Mouse (Mus musculus) spleen, postnatal 14 days (tissue): ENCODE results near the gene Kcnab1.
"Not testable (repeated sequence)": the region's sequence is repeated elsewhere in the genome, so short reads cannot be mapped to it uniquely, and the experiment has no call there.

Source experiments
- DNase-seq, 2 experiments: peaks; one replicate each; pipeline ENCODE4 v3.0.0; 2021 to 2022; ENCODE audit warnings: low spot score in 2 of 2

Gene Kcnab1

GRCm38 (mm10) chr3:65365921-65366710, 256.9 kb downstream of the Kcnab1 start:
- no peak for DNase-seq

DNA sequence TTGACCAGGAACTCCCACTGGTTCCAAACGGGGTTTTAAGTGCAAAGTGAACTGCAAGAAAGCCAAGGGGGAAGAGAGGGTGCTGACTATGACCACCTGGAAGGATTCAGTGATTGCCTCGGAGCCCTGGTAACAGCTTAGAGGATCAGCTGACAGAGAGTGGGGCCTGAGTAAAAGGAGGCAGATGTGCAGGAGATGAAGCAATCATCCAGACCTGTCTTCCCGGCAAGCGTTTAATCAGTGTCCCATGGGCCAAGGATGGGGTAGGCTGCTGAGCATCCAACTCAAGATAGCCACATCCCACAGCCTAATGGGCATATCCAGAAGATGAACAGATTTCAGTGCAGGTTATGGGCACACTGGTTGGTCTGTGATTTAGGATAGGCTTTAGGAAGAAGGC, 258.8 kb downstream of the Kcnab1 start:
- no peak for DNase-seq

GRCm38 (mm10) chr3:65372552-65372951, 263.4 kb downstream of the Kcnab1 start:
- no peak for DNase-seq

DNA sequence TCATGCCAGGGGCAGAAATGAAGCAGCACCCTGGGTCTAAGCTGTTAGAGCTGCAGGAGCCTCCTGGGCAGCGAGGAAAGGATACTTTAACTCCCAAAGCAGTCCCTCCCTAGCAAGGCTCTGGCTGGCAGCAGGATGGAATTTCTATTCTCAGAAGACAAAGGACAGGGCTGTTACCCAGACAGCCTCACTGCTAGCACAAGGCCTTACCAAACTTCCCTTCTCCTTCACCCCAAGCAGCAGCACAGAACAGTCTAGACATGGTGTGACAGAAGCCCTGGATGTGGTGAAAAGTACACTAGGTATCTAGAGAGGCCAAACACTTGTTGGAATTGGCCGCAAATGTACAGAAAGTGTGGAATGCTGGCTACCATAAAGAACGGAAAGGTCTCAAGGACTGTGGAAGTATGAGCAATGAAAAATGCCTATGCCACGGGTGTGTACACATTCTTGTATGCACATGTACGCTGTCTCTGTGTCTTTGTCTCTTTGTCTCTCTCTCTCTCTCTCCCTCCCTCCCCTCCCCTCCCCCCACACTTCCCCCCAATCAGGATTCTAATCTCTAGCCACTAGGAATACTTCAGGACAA, 264.5 kb downstream of the Kcnab1 start:
- DNase-seq: no peak

- no peak for DNase-seq
These were observed 265.5 kb downstream of the Kcnab1 start for GRCm38 (mm10) chr3:65374729-65375128.

GRCm38 (mm10) chr3:65378724-65379123, 269.5 kb downstream of the Kcnab1 start:
- DNase-seq: no peak

GRCm38 (mm10) chr3:65379884-65380539, 270.8 kb downstream of the Kcnab1 start:
- peak in 1 of 2 experiments; percentile 11 for DNase-seq

DNA sequence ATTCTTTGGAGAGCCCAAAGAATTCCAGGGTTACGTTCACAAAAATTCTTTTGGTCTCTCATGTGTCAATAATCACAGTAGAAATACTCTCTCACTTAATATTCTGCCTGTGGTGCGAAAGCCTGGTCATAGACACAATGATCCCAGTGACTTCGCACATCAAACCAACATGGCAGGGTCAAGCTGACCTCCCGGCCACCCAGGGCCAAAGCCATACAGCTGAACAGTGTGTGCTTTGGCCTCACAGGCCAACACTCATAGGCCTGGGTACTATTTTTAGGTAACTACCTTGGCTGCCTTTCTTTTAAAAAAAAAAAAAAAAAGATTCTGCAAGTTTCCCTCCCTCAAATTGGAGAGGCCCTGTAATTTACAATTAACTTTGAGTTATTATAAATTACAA, 271.9 kb downstream of the Kcnab1 start:
- DNase-seq: no peak

- no peak for DNase-seq
These were observed 275.2 kb downstream of the Kcnab1 start for GRCm38 (mm10) chr3:65384431-65384830.

DNA sequence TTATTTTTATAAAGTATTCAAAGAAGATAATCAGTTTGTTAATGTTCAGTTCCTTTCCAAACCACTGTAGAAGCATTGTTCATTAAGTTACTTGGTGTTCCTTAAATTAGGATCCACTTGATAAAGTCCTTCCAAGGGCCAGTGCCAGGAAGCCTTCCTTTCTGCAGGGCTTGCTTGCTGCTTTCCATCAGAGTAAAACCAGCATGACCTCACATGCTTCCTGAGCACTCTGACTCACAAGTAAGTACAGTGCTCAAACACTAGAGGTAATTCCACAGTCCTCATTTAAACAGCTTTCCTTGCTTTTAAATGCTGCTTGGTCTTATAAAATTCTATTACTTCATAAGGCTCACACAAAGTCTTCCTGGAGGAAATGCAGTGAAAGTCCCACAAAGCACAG, 276.6 kb downstream of the Kcnab1 start:
- DNase-seq: no peak

DNA sequence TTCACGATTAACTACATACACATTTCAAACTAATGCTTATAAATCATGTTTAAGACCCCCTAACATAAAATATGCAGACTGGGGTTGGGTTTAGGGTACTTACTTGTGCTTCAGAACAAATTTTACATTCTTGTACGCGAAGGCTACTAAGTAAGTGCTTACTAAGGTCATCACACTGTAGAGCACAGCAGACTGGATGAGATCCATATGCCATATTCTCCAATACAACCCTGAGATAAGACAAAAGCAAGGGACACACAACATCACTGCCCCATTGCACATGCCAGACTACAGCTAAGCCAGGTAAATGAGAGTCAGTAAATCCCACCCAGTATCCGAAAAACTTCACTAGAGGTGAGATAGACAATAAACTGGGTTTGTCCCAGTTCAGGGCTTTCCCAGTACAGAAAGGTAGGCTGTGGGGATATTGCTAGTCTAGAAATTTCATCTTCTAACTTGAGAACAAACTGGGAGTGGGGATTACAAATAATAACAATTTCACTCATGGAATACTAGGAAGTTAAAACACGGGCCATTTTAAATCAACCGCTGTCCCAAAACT, 282.1 kb downstream of the Kcnab1 start:
- no peak for DNase-seq

GRCm38 (mm10) chr3:65391784-65392420, 282.7 kb downstream of the Kcnab1 start:
- DNase-seq: no peak

- peak; percentile 87 to 91 for DNase-seq
These were observed 283.2 kb downstream of the Kcnab1 start, which contains the start of gene Ssr3 for GRCm38 (mm10) chr3:65392421-65392817. Ssr3 (minus strand) TSS chr3:65392623.

- DNase-seq: not testable (repeated sequence)
These were observed 285.9 kb downstream of the Kcnab1 start for GRCm38 (mm10) chr3:65395111-65395510.

DNA sequence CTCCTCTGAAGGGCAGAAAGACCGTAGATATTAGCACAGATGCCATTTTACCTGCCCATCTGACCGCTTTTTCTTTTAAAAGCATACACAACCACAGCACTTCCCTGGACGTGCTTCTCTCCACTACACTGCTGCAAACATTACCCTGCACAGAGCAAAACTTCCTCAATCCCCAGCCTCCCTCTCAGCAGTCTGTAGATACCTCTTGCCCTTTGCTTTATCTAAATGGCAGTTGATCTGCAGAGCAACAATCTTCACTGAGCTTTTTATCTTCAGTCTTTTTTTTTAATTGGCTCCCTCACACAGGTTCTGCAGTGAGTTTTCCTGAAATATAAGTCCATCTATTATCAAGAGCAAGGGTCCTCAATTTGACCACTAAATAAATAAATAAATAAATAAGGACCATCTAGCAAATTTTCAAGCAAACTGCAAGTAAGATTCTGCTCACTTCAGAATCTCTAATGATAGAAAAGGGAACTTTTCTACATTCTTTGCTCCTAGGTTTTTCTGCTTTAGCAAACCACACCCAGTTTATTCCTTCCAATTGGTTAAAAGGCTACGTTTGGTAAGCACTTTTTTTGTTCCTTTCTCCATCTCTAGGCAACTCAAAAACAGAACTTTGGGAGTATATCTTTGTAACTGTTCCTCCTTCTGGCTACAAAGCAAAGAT, 287.8 kb downstream of the Kcnab1 start:
- DNase-seq: no peak

GRCm38 (mm10) chr3:65397566-65397965, 288.4 kb downstream of the Kcnab1 start:
- DNase-seq: no peak

DNA sequence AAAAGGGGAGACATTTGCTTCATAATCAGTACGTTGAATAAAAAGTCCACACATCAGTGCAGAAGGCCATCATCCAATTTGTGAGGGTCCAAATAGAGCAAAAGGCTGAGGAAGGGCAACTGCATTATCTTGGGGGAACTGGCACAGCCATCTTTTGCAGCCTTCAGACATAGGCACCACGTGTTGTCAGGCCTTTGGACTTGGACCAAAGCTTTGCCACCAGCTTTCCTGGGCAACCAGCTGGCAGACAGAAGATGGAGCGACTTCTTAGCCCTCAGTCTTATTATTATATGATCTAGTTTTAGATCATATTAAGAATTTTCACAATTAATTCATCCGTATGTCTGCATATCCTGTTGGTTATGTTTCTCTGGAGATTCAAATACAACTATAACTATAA, 296.6 kb downstream of the Kcnab1 start:
- DNase-seq: no peak

DNA sequence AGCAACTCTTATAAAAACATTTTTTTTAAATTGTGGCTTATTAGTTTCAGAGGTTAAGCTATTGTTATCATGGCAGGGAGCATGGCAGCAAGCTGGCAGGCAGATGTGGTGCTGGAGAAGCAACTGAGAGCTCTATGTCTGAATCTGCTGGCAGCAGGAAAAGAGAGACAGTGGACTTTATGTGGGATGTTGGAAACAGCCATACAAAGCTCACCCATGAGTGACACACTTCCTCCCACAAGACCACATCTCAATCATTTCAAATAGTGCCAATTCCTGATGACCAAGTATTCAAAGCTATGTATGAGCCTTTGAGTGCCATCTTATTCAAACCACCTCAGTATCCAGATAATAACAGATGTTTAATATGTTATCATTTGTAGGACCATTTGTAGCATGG, 298.7 kb downstream of the Kcnab1 start:
- DNase-seq: no peak

- no peak for DNase-seq
These were observed 307.4 kb downstream of the Kcnab1 start for GRCm38 (mm10) chr3:65416571-65416970.

- no peak for DNase-seq
These were observed 308.9 kb downstream of the Kcnab1 start for GRCm38 (mm10) chr3:65417913-65418594.

GRCm38 (mm10) chr3:65419706-65420105, 310.5 kb downstream of the Kcnab1 start:
- DNase-seq: no peak
